Mouse (Mus musculus) lung, postnatal 0 days (tissue): ENCODE results near the gene Srpk2. TPM values are rescaled to one million over a fixed set of nuclear protein-coding genes. Genes with fewer than 3 reads are reported as not detected.
"Not testable (repeated sequence)": the region's sequence is repeated elsewhere in the genome, so short reads cannot be mapped to it uniquely, and the experiment has no call there.

Experiments used
- ATAC-seq: fragments of 200-750 bp; cut with Nextera tagmentation; 2 replicates; pipeline ENCODE4 v1.8.0; 2017; ENCODE audit warnings: moderate library complexity
- DNase-seq: peaks from one replicate; pipeline ENCODE4 v3.0.0-alpha.2; 2016; ENCODE audit warnings: low spot score
- H3K27ac ChIP-seq: fragments of 300-500 bp; sonication (generic); 2 replicates; pipeline ENCODE4 v1.5.1; 2014; ENCODE audit warnings: antibody characterized with exemption, mild to moderate bottlenecking, low read length, mixed read lengths
- H3K27me3 ChIP-seq: fragments of 300-500 bp; sonication (generic); replicated peaks from 2 replicates; pipeline ENCODE4 v1.6.1; 2014; ENCODE audit warnings: low read length, mixed read lengths; ENCODE audit not compliant: insufficient read depth
- H3K36me3 ChIP-seq: fragments of 300-500 bp; sonication (generic); 2 replicates; pipeline ENCODE4 v1.6.1; 2014; ENCODE audit warnings: low read length, mixed read lengths; ENCODE audit not compliant: insufficient read depth
- H3K4me1 ChIP-seq: fragments of 300-500 bp; sonication (generic); 2 replicates; pipeline ENCODE4 v1.6.1; 2014; ENCODE audit warnings: antibody characterized with exemption, low read depth, low read length, mixed read lengths; ENCODE audit not compliant: insufficient read depth
- H3K4me2 ChIP-seq: fragments of 300-500 bp; sonication (generic); replicated peaks from 2 replicates; pipeline ENCODE4 v1.6.1; 2014; ENCODE audit warnings: low read depth, mild to moderate bottlenecking, low read length, moderate library complexity, mixed read lengths
- H3K4me3 ChIP-seq: fragments of 300-500 bp; sonication (generic); 2 replicates; pipeline ENCODE4 v1.5.1; 2014; ENCODE audit warnings: low read depth, low read length
- H3K9ac ChIP-seq: fragments of 300-500 bp; sonication (generic); replicated peaks from 2 replicates; pipeline ENCODE4 v1.6.1; 2014; ENCODE audit warnings: low read depth, mild to moderate bottlenecking
- H3K9me3 ChIP-seq: fragments of 300-500 bp; sonication (generic); 2 replicates; pipeline ENCODE4 v1.6.1; 2016; ENCODE audit warnings: low read length, mixed read lengths
- CTCF ChIP-seq: IDR thresholded peaks from 2 replicates; pipeline ENCODE4 v1.5.1; 2016; ENCODE audit warnings: antibody characterized with exemption, mild to moderate bottlenecking
- EP300 ChIP-seq: IDR thresholded peaks from 2 replicates; pipeline ENCODE4 v1.6.1; 2016; ENCODE audit warnings: antibody characterized with exemption, mild to moderate bottlenecking, control low read depth
- WGBS: fragments of 180-500 bp; shearing (Covaris S2); extraction: QIAGEN DNeasy Blood & Tissue Kit; methylation state at CpG from one replicate; pipeline ENCODE4 v1.1.7; 2014; 5-methylcytosine and 5-hydroxymethylcytosine counted together
- polyA plus RNA-seq: library from polyadenylated mRNA; unstranded; fragments of >200 nt; fragmentation: Nextera tagmentation; extraction: Ambion mirVana; gene quantifications from 2 replicates; pipeline ENCODE4 v1.2.1, GENCODE M21; 2015

The Srpk2 gene
- polyA plus RNA-seq, 1 experiment from 2014 or later, result 38.1 TPM

- Histone ChIP-seq H3K27ac (no peak overlapping the region), H3K4me2 (no peak overlapping the region), H3K9me3 (no peaks in the 10 kb centered on the region), H3K27me3 (no peaks in the 10 kb centered on the region), H3K9ac (no peak overlapping the region), H3K36me3 (no peaks in the 10 kb centered on the region), H3K4me3 (no peak overlapping the region), H3K4me1 (peaks cover 5% of the 10 kb centered on the region; the same call in 1 of the 2 replicates)
- no peak for ATAC-seq
- no peak for DNase-seq
- 74% methylated on average over 5 of the region's 5 CpGs for WGBS
- TF ChIP-seq EP300 (no peak), CTCF (no peak)
Measured at GRCm38 (mm10) chr5:23599750-23600537, 84.5 kb downstream of the Srpk2 start.

DNA sequence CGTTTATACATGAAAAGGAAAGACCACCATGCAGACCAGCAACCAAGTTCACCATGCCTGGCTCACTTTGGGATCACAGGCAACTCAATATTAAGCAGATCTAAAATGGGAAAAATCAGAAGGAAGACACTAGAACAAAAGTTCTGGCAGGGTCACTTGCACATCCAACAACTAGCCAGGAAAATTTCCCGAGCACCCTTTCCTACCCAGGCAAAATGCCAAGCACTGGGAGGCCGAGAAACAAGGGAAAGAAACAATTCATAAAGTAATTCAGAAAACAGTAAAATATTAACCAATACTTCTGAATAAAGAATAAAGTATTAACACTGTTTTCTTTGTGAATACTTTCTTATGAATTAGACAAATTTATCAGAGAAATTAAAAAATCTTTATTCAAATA, 85.2 kb downstream of the Srpk2 start:
- H3K4me2 ChIP-seq, result no peak overlapping the region
- TF ChIP-seq EP300, result no peak
- TF ChIP-seq CTCF, result no peak
- ATAC-seq, result no peak
- no peaks in the 10 kb centered on the region for H3K36me3 ChIP-seq
- H3K27ac ChIP-seq, result no peak overlapping the region
- WGBS, result 35% methylated on average over 3 of the region's 3 CpGs
- DNase-seq, result no peak
- no peaks in the 10 kb centered on the region for H3K9me3 ChIP-seq
- H3K4me3 ChIP-seq, result no peak overlapping the region
- H3K4me1 ChIP-seq, result peaks cover 5% of the 10 kb centered on the region; the same call in 1 of the 2 replicates
- H3K27me3 ChIP-seq, result no peaks in the 10 kb centered on the region
- no peak overlapping the region for H3K9ac ChIP-seq

DNA sequence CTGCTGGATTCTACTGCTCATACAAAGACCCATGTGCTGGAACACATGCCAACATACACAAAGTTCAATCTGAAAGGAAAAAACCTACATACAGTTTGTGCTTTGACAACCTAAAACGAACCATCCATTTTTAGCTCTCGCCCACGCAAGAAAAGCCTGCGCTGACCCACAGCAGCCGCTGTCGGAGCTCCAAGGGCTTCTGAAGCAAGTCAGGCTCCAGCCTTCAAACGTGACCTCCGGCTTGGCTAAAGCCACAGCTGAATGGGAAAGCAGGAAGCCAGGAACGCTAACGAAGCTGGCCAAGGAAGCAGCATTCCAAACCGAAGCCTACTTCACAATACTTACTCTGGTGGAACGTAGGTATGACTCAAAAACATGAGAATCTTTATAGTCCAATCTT, 85.9 kb downstream of the Srpk2 start:
- DNase-seq (peak; percentile 17), ATAC-seq (no peak)
- 37% methylated on average over 12 of the region's 12 CpGs for WGBS
- no peaks in the 10 kb centered on the region for H3K27me3 ChIP-seq
- no peaks in the 10 kb centered on the region for H3K36me3 ChIP-seq
- no peak overlapping the region for H3K9ac ChIP-seq
- peaks cover 5% of the 10 kb centered on the region; the same call in 1 of the 2 replicates for H3K4me1 ChIP-seq
- H3K27ac ChIP-seq, result 0 out of 2 replicates have a peak overlapping the region, but pooled peaks have one; percentile 33
- no peak for TF ChIP-seq CTCF
- no peak for TF ChIP-seq EP300
- no peaks in the 10 kb centered on the region for H3K9me3 ChIP-seq
- 0 out of 2 replicates have a peak overlapping the region, but pooled peaks have one; percentile 11 for H3K4me2 ChIP-seq
- no peak overlapping the region for H3K4me3 ChIP-seq

DNA sequence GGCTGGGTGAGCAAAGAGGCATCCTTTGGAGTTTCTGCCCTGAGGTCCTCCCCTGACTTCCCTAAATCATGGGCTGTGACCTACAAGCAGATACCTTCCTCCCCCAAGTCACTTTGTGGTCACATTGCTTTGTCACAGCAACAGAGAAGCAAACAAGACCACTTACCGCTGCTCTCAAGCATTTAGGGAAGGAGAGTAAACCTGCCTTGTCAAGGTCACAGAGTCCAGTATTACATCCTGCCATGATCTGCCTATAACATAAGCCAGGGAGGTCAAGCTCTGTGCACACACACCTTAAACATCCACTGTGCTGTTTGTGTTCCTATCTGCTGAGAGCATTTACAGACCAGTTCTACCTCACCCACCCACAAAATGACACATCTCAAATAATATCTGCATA, 86.4 kb downstream of the Srpk2 start:
- Histone ChIP-seq H3K4me2 (no peak overlapping the region), H3K27me3 (no peaks in the 10 kb centered on the region), H3K4me3 (no peak overlapping the region), H3K36me3 (no peaks in the 10 kb centered on the region), H3K27ac (no peak overlapping the region), H3K9ac (no peak overlapping the region), H3K9me3 (no peaks in the 10 kb centered on the region), H3K4me1 (peaks cover 5% of the 10 kb centered on the region; the same call in 1 of the 2 replicates)
- peak; percentile 17; the same call in 1 of the 2 replicates for ATAC-seq
- WGBS, result 33% methylated on average over 1 of the region's 1 CpGs
- DNase-seq, result no peak
- TF ChIP-seq CTCF (no peak), EP300 (no peak)

- no peak for ATAC-seq
Measured at GRCm38 (mm10) chr5:23597260-23597864, 87.1 kb downstream of the Srpk2 start.

DNA sequence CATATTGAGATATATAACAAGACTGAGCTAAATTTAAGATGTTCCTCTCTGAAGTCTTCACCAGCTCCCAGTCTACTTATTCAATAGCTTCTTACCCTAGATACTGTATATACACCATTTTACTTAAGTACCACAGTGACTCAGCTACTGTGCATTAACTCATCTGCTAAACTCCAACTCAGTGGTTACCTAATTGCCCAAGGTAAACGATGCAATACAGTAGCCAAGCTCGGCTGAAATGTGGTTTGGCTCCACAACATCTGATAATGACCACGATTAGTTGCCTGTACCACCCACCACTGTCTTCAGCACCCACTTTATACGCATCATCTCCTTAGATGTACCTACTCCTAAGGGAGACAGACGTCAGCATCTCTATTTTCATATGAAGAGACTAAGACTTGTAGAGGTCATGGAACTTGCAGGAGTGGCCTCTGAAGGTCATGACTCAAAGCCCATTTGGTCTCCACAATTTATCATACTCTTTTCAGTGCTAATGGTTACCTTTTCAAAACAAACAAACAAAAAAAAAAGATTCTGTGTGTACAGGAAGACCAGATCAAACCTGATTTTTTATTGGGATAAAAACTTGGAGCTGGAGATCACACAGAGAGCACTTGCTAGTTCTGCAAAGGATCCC, 88.0 kb downstream of the Srpk2 start:
- H3K9me3 ChIP-seq, result no peaks in the 10 kb centered on the region
- peaks cover 5% of the 10 kb centered on the region; the same call in 1 of the 2 replicates for H3K4me1 ChIP-seq
- no peak overlapping the region for H3K9ac ChIP-seq
- WGBS, result 83% methylated on average over 5 of the region's 5 CpGs
- ATAC-seq (no peak), DNase-seq (no peak)
- H3K4me2 ChIP-seq, result no peak overlapping the region
- H3K36me3 ChIP-seq, result no peaks in the 10 kb centered on the region
- no peak overlapping the region for H3K27ac ChIP-seq
- no peaks in the 10 kb centered on the region for H3K27me3 ChIP-seq
- no peak for TF ChIP-seq CTCF
- no peak for TF ChIP-seq EP300
- no peak overlapping the region for H3K4me3 ChIP-seq

More at GRCm38 (mm10) chr5:23597260-23597864, 87.1 kb downstream of the Srpk2 start:
- Histone ChIP-seq H3K9ac (no peak overlapping the region), H3K36me3 (no peaks in the 10 kb centered on the region), H3K4me2 (no peak overlapping the region), H3K27ac (no peak overlapping the region), H3K4me3 (no peak overlapping the region), H3K9me3 (no peaks in the 10 kb centered on the region), H3K27me3 (no peaks in the 10 kb centered on the region), H3K4me1 (peaks cover 5% of the 10 kb centered on the region; the same call in 1 of the 2 replicates)
- no peak for DNase-seq
- WGBS, result 83% methylated on average over 8 of the region's 8 CpGs
- no peak for TF ChIP-seq CTCF
- no peak for TF ChIP-seq EP300

DNA sequence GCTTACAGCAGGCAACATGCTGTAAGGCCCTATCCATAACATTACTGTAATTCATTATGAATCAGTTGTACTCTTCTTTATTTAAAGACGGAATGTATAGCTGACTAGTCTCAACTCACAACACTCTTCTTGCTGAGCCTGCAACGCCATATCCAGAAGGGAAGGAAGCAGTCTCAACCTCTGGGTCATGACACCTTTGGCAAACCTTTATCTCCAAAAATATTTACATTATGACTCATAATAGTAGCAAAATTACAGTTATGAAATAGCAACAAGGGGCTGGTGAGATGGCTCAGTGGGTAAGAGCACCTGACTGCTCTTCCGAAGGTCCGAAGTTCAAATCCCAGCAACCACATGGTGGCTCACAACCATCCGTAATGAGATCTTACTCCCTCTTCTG, 94.1 kb downstream of the Srpk2 start:
- H3K27me3 ChIP-seq, H3K27ac ChIP-seq, ATAC-seq, H3K36me3 ChIP-seq, H3K4me3 ChIP-seq, H3K4me2 ChIP-seq, DNase-seq, H3K9ac ChIP-seq, H3K9me3 ChIP-seq, H3K4me1 ChIP-seq: not testable (repeated sequence)
- WGBS, result 82% methylated on average over 4 of the region's 5 CpGs
